Mouse (Mus musculus) olfactory bulb, adult 2 months (tissue): ENCODE measurements around the gene Phkb.

Source experiments
- CTCF ChIP-seq: fragments of 200-500 bp; IDR thresholded peaks from 2 replicates; pipeline ENCODE4 v1.5.1; 2012; ENCODE audit warnings: low read depth, mild to moderate bottlenecking, low read length, moderate library complexity; ENCODE audit not compliant: insufficient read depth
- POLR2A ChIP-seq: fragments of 200-500 bp; IDR thresholded peaks from 2 replicates; pipeline ENCODE4 v1.6.1; 2012; ENCODE audit warnings: mild to moderate bottlenecking, low read depth, low read length, moderate library complexity; ENCODE audit not compliant: insufficient read depth

- TF ChIP-seq POLR2A (no peak), CTCF (no peak)
Measured at GRCm38 (mm10) chr8:85841489-85841795, 683 bp downstream of the Phkb start.
